ENCODE assay signal across 8 mouse cellular contexts in the genomic region with DNA sequence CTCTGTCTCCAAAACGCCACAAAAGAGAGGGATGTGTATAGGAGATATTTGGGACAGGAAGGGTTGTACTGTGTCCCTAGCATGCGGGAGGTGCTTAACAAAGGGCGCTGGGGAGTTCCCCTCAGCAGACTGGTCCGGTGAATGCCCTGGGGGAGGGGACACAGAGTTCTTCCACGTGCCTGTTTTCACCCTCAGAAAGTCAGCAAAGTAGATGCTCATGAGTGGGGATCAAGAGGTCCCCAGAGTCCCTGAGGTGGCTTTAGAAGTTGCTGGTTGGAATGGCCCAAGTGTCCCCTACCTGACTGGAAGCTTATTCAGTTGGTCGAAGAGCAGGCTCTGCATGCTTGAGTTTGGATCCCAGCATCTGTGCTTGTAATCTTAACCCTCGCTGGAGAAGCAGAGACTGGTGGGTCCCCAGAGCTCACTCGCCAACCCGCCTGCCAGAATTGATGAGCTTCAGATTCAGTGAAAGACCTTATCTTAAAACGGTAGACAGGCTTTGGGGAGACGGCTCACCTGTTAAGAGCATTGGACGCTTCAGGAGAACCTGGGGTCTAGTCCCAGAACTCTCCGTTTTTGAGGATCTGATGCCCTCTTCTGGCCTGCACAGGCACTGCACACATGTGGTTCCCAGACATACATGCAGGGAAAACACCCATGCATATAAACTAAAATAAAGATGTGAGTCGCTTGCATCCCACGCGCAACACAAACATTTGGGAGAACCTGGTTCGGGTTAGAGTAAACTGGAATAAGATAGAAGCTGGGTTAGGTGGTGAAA. TPM values are rescaled to one million over a fixed set of nuclear protein-coding genes. Genes with fewer than 3 reads are reported as not detected.
DNase-seq lines count a peak whose midpoint lies in the region; ATAC-seq lines count a peak whose summit lies in the region.

No protein-coding gene starts in this region.

- H3K36me3 ChIP-seq in hindbrain, embryonic 15.5 days: no peaks in the 10 kb centered on the region

- WGBS in hindbrain, embryonic 15.5 days: 27% methylated on average over 17 of the region's 17 CpGs

- H3K4me3 ChIP-seq in hindbrain, embryonic 15.5 days: no peak overlapping the region

- peaks cover 5% of the 10 kb centered on the region; the same call in 1 of the 2 replicates for H3K4me1 ChIP-seq in hindbrain, embryonic 15.5 days (replicated peaks)

- H3K4me2 ChIP-seq in hindbrain, embryonic 15.5 days: no peak overlapping the region; the same call in 1 of the 2 replicates

- H3K9me3 ChIP-seq in hindbrain, embryonic 15.5 days: no peaks in the 10 kb centered on the region

- no peaks in the 10 kb centered on the region for H3K27me3 ChIP-seq in hindbrain, embryonic 15.5 days

- DNase-seq in R1 (ENCODE audit: low read depth, low spot score): peak; percentile 87
- peak; percentile 86 to 90 for DNase-seq in cerebellum, postnatal 25 days
- peak; percentile 87 for DNase-seq in gastrocnemius, adult 18-20 months (ENCODE audit: low spot score)
- peak; percentile 57 for DNase-seq in left cerebral cortex, adult 11 months (ENCODE audit: low spot score)
- peak; percentile 70 to 87 for DNase-seq in lung, postnatal 4 days
- peak; percentile 75 for DNase-seq in right cerebral cortex, adult 18-20 months
- peak; percentile 66 to 84 for DNase-seq in urinary bladder, postnatal 4 days (ENCODE audit: low spot score in 2 of 2)

- no peak overlapping the region for H3K9ac ChIP-seq in hindbrain, embryonic 15.5 days

- ATAC-seq in hindbrain, embryonic 15.5 days (ENCODE audit: low FRiP score, low read depth): 0 out of 2 replicates have a peak, but pooled peaks have one; percentile 77

- H3K27ac ChIP-seq in hindbrain, embryonic 15.5 days (replicated peaks): no peak overlapping the region

RNA-seq across cellular contexts. Expression of gene Hsd17b14, which starts 6.3 kb away (rescaled TPM):
- 1 to 10 TPM in 1 of 2 experiments, under 1 TPM in 1; 0.91 to 1.9 TPM for total RNA-seq in gastrocnemius, adult 18-20 months (2021)
- 0.18 and 0.26 TPM in 2 replicates for polyA plus RNA-seq in hindbrain, embryonic 15.5 days (2015; fragmentation: Nextera tagmentation; extraction: Ambion mirVana)

RNA-seq across cellular contexts. Expression of gene Bcat2, which starts 8.9 kb away (rescaled TPM):
- 10 to 100 TPM; 95.0 to 98.1 TPM for total RNA-seq in gastrocnemius, adult 18-20 months (2021)
- 22.2 and 22.7 TPM in 2 replicates for polyA plus RNA-seq in hindbrain, embryonic 15.5 days (2015; fragmentation: Nextera tagmentation; extraction: Ambion mirVana)

RNA-seq across cellular contexts. Expression of gene Plekha4, which starts 34.9 kb away (rescaled TPM):
- total RNA-seq in gastrocnemius, adult 18-20 months (2021): 1 to 10 TPM; 5.2 to 5.3 TPM
- polyA plus RNA-seq in hindbrain, embryonic 15.5 days (2015; fragmentation: Nextera tagmentation; extraction: Ambion mirVana): 2.5 and 3.3 TPM in 2 replicates

RNA-seq across cellular contexts. Expression of gene Ppp1r15a, which starts 35.0 kb away (rescaled TPM):
- total RNA-seq in gastrocnemius, adult 18-20 months (2021): 10 to 100 TPM; 28.6 to 63.5 TPM
- 13.8 and 14.4 TPM in 2 replicates for polyA plus RNA-seq in hindbrain, embryonic 15.5 days (2015; fragmentation: Nextera tagmentation; extraction: Ambion mirVana)

RNA-seq across cellular contexts. Expression of gene Nucb1, which starts 50.8 kb away (rescaled TPM):
- 10 to 100 TPM; 63.3 to 68.6 TPM for total RNA-seq in gastrocnemius, adult 18-20 months (2021)
- 137 TPM in 2 replicates for polyA plus RNA-seq in hindbrain, embryonic 15.5 days (2015; fragmentation: Nextera tagmentation; extraction: Ambion mirVana)
